ENCODE assay signal across 7 mouse cellular contexts in the genomic region with DNA sequence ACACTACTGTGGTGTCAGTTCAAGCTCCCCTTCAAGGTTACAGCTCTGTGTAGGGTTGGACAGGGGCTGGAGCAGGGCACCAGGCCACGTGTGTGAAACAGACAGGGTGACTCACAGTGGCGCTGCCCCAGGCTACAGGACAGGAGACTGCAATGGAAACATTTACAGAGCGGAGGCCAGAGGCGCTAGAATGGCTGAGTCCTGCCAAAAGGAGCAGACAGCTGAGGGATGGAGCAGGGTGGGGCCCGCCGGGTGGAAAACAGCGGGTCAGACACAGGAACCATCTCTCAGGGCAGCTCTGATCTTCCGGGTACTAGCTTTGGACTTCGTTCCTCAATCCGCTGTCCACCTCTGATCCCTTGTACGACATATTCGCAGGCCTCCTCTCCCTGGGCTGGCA. TPM values are rescaled to one million over a fixed set of nuclear protein-coding genes. Genes with fewer than 3 reads are reported as not detected.
DNase-seq lines count a peak whose midpoint lies in the region; ATAC-seq and TF ChIP-seq lines count a peak whose summit lies in the region.

No protein-coding gene starts in this region.

- H3K27me3 ChIP-seq in Patski = no peaks in the 10 kb centered on the region

- peak; percentile 91 for DNase-seq in Patski (ENCODE audit: low read depth, low spot score)
- DNase-seq in heart, postnatal 10 days = peak; percentile 81 to 90
- DNase-seq in lung, postnatal 10 days = peak; percentile 90
- DNase-seq in yolk sac, embryonic 10.5 days (ENCODE audit: low spot score) = no peak

- CTCF ChIA-PET in Patski (lab: Charles Lee) = interaction anchor here (1.0 to 1.9 kb wide), 4 partner anchors 11 to 16 kb away, joined by 3 to 8 read pairs (median 4); a partner anchor contains a TSS

- peak; percentile 82 for ATAC-seq in Patski
- ATAC-seq in CD4-positive, CD25-positive, alpha-beta regulatory T cell, adult 4 months = no peak
- no peak for ATAC-seq in erythroblast, adult 5-6 weeks (replicated peaks; ENCODE audit: low FRiP score, poor library complexity, severe bottlenecking)

- H3K4me1 ChIP-seq in bone marrow macrophage, adult 2 months (ENCODE audit: control insufficient read depth, insufficient read depth, low read length) = peaks cover 32% of the 10 kb centered on the region

- TF ChIP-seq POLR2A in bone marrow macrophage, adult 2 months (IDR thresholded peaks at IDR 0.05; ENCODE audit: borderline replicate concordance, low read depth, low read length) = no peak

- TF ChIP-seq CTCF in Patski (IDR thresholded peaks at IDR 0.05) = no peak
- no peak for TF ChIP-seq CTCF in bone marrow macrophage, adult 2 months (IDR thresholded peaks at IDR 0.05; ENCODE audit: low read depth, low read length)

- in situ Hi-C loops in Patski (cut with MboI; ENCODE audit: low pct_unique_long_range_greater_than_20kb) = no loop called here

- peak overlapping the region; percentile 85 for H3K27ac ChIP-seq in bone marrow macrophage, adult 2 months (ENCODE audit: insufficient read depth, low read depth, low read length)

- intact Hi-C loops in heart, postnatal 10 days (cut with DNase I) = no loop called here

- peak overlapping the region; percentile 27 for H3K4me3 ChIP-seq in bone marrow macrophage, adult 2 months (ENCODE audit: insufficient read depth, low read length)

- POLR2A ChIA-PET in Patski (lab: Charles Lee) = interaction anchor here (0.7 kb wide), 1 partner anchor 10 kb away, joined by 4 read pairs; no protein-coding TSS in a partner anchor

RNA-seq across cellular contexts. Expression of a gene that starts 4.3 kb away (rescaled TPM):
- polyA plus RNA-seq in Patski (2021) = 0.24 TPM
- 13.2 and 14.4 TPM in 2 replicates for polyA plus RNA-seq in bone marrow macrophage, adult 2 months (2012; ENCODE audit: insufficient read depth, insufficient read length, missing spikeins)
- total RNA-seq in heart, postnatal 10 days (2021) = under 1 TPM; 0.74 to 0.93 TPM
- polyA plus RNA-seq in CD4-positive, CD25-positive, alpha-beta regulatory T cell, adult 4 months (2017; shearing (Covaris generic)) = not detected
- 1.9 and 2.1 TPM in 2 replicates for total RNA-seq in erythroblast, adult 5-6 weeks (2015; ENCODE audit: low replicate concordance)
- 2.9 and 4.3 TPM in 2 replicates for total RNA-seq in erythroblast, adult 5-6 weeks (2017; ENCODE audit: low replicate concordance)

RNA-seq across cellular contexts. Expression of a gene that starts 13.5 kb away (rescaled TPM):
- 0.58 TPM for polyA plus RNA-seq in Patski (2021)
- polyA plus RNA-seq in bone marrow macrophage, adult 2 months (2012; ENCODE audit: insufficient read depth, insufficient read length, missing spikeins) = not detected in 2 replicates
- 1 to 10 TPM; 2.5 to 2.6 TPM for total RNA-seq in heart, postnatal 10 days (2021)
- not detected for polyA plus RNA-seq in CD4-positive, CD25-positive, alpha-beta regulatory T cell, adult 4 months (2017; shearing (Covaris generic))
- not detected in 2 replicates for total RNA-seq in erythroblast, adult 5-6 weeks (2015; ENCODE audit: low replicate concordance)
- not detected in 2 replicates for total RNA-seq in erythroblast, adult 5-6 weeks (2017; ENCODE audit: low replicate concordance)

RNA-seq across cellular contexts. Expression of a gene that starts 31.9 kb away (rescaled TPM):
- polyA plus RNA-seq in Patski (2021) = 7.9 TPM
- polyA plus RNA-seq in bone marrow macrophage, adult 2 months (2012; ENCODE audit: insufficient read depth, insufficient read length, missing spikeins) = 34.5 and 34.7 TPM in 2 replicates
- 10 to 100 TPM; 33.7 to 37.2 TPM for total RNA-seq in heart, postnatal 10 days (2021)
- 10 to 100 TPM in 1 of 2 experiments, 1 to 10 TPM in 1; 8.1 to 11.3 TPM for polyA plus RNA-seq in CD4-positive, CD25-positive, alpha-beta regulatory T cell, adult 4 months (2017; shearing (Covaris generic))
- 27.3 and 37.2 TPM in 2 replicates for total RNA-seq in erythroblast, adult 5-6 weeks (2015; ENCODE audit: low replicate concordance)
- total RNA-seq in erythroblast, adult 5-6 weeks (2017; ENCODE audit: low replicate concordance) = 49.4 and 58.3 TPM in 2 replicates

RNA-seq across cellular contexts. Expression of a gene that starts 50.9 kb away (rescaled TPM):
- polyA plus RNA-seq in Patski (2021) = 19.1 TPM
- polyA plus RNA-seq in bone marrow macrophage, adult 2 months (2012; ENCODE audit: insufficient read depth, insufficient read length, missing spikeins) = 16.4 TPM in 2 replicates
- total RNA-seq in heart, postnatal 10 days (2021) = 1 to 10 TPM; 9.9 to 10.0 TPM
- 1 to 10 TPM; 2.5 to 6.8 TPM for polyA plus RNA-seq in CD4-positive, CD25-positive, alpha-beta regulatory T cell, adult 4 months (2017; shearing (Covaris generic))
- 1.3 and 8.6 TPM in 2 replicates for total RNA-seq in erythroblast, adult 5-6 weeks (2015; ENCODE audit: low replicate concordance)
- 2.8 and 4.0 TPM in 2 replicates for total RNA-seq in erythroblast, adult 5-6 weeks (2017; ENCODE audit: low replicate concordance)

RNA-seq across cellular contexts. Expression of a gene that starts 57.0 kb away (rescaled TPM):
- polyA plus RNA-seq in Patski (2021) = not detected
- not detected in 2 replicates for polyA plus RNA-seq in bone marrow macrophage, adult 2 months (2012; ENCODE audit: insufficient read depth, insufficient read length, missing spikeins)
- total RNA-seq in heart, postnatal 10 days (2021) = not detected
- polyA plus RNA-seq in CD4-positive, CD25-positive, alpha-beta regulatory T cell, adult 4 months (2017; shearing (Covaris generic)) = not detected
- not detected in 2 replicates for total RNA-seq in erythroblast, adult 5-6 weeks (2015; ENCODE audit: low replicate concordance)
- not detected in 2 replicates for total RNA-seq in erythroblast, adult 5-6 weeks (2017; ENCODE audit: low replicate concordance)

Comparison
In these comparisons a context has a peak if more than half of its experiments do, and no peak if none do; other contexts are left out.
1. RNA of a gene that starts 4.3 kb away (polyA plus RNA-seq): 13.2 to 14.4 TPM in bone marrow macrophage, adult 2 months; 0.24 TPM in Patski (single experiment) and not detected in CD4-positive, CD25-positive, alpha-beta regulatory T cell, adult 4 months; every median in the first group is over 10 times any median in the second.